Mouse (Mus musculus) adrenal gland (tissue): ENCODE measurements around the gene Mb.
"Not testable (repeated sequence)": the region's sequence is repeated elsewhere in the genome, so short reads cannot be mapped to it uniquely, and the experiment has no call there.

Experiments
- intact Hi-C: fragments of 180-260 bp; cut with DNase I; formaldehyde crosslinking; loops from one replicate; pipeline ENCODE4 v1.15.1; 2025

The Mb gene

GRCm38 (mm10) chr15:77066233-77066632 lies 15.8 kb upstream of the Mb start:
- intact Hi-C loops, result no loop called here

DNA sequence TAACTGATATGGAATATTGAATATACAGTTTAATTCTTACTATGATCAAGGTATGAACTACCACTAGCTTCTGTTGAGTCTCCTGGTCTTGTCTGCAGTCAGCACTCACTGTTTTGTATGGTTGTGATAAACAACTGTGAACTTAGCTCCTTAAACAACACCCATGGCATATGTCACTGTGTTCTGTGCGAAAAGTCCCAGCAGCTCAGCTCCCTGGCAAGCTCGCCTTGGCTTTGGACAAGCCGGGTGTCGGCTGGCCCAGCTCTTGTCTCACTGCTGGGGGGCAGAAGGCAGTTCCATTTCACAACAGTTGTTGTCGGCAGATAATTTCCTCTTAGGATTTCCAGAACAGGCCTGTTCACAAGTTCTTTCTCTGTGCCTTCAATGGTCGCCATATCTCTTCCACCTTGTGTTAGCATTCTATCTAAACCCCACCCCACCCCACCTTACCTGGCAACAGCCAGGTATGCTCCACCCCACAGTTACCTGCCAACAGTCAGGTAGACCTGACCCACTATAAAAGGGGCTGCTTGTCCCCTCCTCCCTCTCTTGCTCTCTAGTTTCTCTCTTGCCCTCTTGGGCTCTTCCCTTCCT lies 14.9 kb upstream of the Mb start:
- intact Hi-C loops, result no loop called here

- intact Hi-C loops, result no loop called here
Measured at GRCm38 (mm10) chr15:77062746-77063145, 12.3 kb upstream of the Mb start.

- intact Hi-C loops, result not testable (repeated sequence)
Measured at GRCm38 (mm10) chr15:77059416-77059815, 8.9 kb upstream of the Mb start.

DNA sequence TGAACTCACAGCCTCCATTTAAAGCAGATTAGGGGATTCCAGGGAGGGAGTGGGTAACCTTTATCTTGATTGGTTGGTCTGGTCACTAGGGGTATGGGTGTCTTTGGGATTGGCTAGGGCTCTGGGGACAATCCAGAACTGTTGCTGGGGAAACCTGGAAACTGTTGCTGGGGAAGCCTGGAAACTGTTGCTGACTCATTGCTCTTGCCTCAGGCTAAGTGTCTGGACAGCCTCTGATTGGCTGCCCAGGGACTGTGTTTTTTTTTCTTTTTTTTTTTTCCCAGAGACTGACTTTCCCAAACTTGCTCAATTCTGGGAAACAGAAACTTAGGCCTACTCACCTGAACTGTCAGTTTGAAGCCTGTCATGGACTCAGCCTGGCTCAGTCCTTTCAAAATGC lies 8.1 kb upstream of the Mb start:
- intact Hi-C loops, result no loop called here

- intact Hi-C loops, result no loop called here
Measured at GRCm38 (mm10) chr15:77056791-77057051, 6.3 kb upstream of the Mb start.

- intact Hi-C loops, result no loop called here
Measured at GRCm38 (mm10) chr15:77056001-77056790, 5.7 kb upstream of the Mb start.

DNA sequence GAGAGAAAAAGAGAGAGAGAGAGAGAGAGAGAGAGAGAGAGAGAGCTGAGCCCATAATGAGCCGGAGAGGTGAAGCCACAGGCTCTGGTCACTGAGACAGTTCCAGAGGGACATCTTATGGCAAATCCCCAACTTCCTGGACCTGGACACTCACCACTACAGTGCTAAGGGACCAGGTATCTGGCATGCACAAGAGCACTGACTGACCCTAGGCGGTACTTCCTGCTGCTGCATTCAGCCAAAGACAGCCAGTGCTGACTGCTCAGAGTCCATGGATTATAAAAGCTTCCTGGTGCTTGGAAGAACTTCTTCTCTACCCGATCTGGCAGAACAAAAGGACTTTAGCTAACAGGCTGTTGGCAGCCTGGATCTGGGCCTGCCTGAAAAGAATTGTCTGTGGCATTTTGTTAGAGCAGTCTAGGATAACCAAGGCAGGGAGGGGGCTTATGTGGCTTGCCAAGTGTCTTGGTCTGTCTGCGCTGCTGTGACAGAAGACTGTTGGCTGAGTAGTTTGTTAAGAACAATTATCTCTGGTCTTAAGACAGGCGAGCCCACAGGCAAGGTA lies 4.2 kb upstream of the Mb start:
- intact Hi-C loops, result no loop called here

- intact Hi-C loops, result no loop called here
Measured at GRCm38 (mm10) chr15:77053021-77053420, 2.6 kb upstream of the Mb start.

DNA sequence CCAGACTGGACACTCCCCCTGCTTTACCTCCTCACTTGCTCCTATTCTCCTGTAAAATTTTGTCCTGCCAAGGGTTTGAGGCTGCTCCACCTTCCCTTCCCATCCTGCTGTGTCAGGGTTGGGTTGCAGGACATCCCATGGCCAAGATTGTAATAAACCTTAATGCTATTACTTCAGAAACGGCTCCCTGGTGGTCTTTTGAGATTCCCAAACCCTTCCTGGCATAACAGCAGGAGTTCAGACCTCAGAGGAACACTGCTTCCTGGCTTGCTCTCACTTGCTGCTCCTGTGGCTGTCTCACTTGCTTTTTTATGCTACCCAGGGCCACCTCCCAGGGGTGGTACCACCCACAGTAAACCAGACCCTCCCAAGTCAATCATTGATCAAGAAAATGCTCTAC lies 1.7 kb upstream of the Mb start:
- intact Hi-C loops, result no loop called here

DNA sequence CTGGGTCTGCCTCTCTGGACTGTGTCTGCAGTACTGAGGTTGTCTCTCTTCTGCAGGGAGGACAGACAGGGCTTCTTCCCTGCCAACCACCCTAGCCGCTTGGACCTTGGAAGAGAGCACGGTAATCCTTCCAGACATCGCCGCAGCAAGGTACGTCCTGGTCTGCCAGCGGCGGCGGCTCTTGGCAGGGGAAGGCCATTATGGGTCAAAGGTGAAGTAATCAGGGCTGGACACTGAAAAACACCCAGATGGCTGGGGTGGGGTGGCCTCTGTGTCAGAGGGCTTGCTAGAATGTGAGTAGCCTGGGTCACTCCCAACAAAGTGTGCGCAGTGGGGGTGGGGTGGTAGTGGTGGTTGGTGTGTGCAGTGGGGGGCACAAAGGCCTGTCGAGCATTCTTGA lies 4.9 kb downstream of the Mb start:
- intact Hi-C loops, result no loop called here

DNA sequence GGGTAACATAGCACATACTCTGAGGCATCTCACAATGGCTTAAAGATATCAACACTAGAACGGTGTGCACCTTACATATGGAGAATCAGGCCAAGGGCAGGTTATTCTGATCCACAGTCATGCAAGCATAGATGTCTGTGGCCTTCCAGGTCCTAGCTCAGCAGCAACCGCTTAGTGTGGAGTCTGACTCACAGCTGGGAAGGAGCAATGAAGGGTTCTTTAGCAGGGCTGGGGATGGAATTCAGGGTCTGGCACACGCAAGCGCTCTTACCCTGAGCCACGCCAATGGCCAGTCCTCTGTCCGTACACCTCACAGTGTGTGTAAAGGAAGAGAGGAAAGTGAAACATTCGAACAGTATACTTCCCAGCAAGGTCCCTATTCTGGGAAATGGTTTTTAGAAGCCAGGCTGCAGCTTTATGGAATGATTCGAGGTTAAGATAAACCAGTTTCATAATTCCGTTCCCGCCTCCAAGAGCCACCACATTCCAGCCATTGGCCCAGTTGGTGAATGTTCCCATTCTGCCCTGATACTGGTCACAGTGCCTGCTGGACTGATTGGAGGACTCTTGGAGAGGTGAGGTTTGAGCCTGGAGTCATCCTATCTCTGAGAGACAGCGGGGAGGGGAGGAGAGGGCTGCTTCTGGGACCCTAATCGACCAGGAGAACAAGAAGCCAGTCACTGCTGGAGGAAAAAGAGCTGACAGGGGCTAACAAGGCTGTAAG lies 5.7 kb downstream of the Mb start, which contains the start of gene Apol6:
Gene Apol6, plus strand, starts transcription at position 133 of the 724 bp plus-strand sequence.
- intact Hi-C loops, result no loop called here

GRCm38 (mm10) chr15:77040784-77041183 lies 9.7 kb downstream of the Mb start:
- intact Hi-C loops, result no loop called here

- intact Hi-C loops, result no loop called here
Measured at GRCm38 (mm10) chr15:77039211-77039700, 11.2 kb downstream of the Mb start.

DNA sequence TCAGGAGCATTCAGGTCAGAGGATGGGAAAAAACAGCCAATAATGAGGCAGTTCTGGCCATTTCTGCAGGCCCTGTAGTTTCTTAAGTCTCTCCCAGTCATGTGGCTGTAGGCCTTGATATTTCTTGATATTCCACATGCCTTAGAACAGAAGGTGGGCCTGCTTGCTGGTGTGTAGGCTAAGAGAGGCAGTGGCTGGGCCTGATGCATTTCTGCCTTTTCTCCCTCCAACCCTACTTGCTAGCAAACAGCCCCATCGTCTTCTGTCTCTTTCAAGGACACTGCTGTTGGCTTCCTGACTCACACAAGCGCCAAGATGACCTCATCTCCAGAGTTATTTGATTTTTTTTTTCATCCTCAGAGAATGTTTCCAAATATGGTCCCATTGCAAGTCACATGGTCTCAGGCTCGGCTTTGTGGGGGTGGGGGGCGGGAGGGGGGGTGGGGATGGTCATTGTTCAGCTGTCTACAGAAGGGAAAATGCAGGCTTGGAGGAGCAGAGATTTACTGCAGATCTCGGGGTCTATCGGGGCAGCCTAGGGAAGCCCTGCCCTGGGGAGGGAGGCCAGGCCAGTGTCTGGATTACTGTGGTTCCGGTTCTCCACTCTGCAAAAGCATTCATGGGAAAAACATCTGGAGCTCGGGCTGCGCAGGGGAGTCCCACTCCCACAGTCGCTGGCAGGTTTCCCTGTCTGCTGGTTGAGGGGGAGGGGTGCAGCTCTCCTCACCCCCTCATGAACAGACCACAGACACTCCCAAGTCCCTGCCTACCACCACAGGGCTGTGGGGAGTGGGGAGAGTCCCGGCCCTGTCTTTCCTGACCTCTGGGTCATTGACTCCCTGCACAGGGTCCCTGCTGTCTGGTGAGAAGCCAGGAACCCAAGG lies 12.9 kb downstream of the Mb start:
- intact Hi-C loops, result no loop called here

- intact Hi-C loops, result no loop called here
Measured at GRCm38 (mm10) chr15:77036989-77037277, 13.5 kb downstream of the Mb start.

GRCm38 (mm10) chr15:77036320-77036988 lies 14.0 kb downstream of the Mb start:
- intact Hi-C loops, result no loop called here

- intact Hi-C loops, result no loop called here
Measured at GRCm38 (mm10) chr15:77035643-77036042, 14.8 kb downstream of the Mb start.

- intact Hi-C loops, result no loop called here
Measured at GRCm38 (mm10) chr15:77034526-77034925, 15.9 kb downstream of the Mb start.

GRCm38 (mm10) chr15:77031271-77031670 lies 19.2 kb downstream of the Mb start:
- intact Hi-C loops, result no loop called here
